Mouse (Mus musculus) embryo, embryonic 11.5 days (tissue): ENCODE data around the gene Cldn18.

Experiments
- DNase-seq: peaks from one replicate; pipeline ENCODE4 v3.0.0-alpha.2; 2012; ENCODE audit warnings: low read depth, low spot score

Cldn18 gene

DNA sequence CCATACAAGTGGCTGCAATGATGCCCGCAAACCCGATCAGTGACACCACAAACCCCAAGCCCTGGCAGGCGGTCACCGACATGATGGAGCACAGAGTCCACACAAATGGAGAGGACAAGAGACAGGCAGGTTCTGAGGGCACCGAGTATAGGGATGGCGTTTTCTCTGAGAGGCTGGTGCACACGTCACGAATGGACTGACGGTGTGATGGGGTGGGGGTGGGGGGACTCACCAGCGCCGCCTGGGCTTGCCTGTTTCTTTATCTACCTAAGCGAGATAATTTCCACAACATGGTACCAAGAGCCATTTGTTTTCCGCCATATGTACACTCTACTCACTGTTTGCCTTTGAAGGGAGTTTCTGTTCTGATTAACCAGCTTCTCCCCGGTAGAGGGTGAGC is at the start of gene Cldn18:
Gene Cldn18 (minus strand): TSS at position 134 of the 400 bp plus-strand sequence.
- DNase-seq: no peak

DNA sequence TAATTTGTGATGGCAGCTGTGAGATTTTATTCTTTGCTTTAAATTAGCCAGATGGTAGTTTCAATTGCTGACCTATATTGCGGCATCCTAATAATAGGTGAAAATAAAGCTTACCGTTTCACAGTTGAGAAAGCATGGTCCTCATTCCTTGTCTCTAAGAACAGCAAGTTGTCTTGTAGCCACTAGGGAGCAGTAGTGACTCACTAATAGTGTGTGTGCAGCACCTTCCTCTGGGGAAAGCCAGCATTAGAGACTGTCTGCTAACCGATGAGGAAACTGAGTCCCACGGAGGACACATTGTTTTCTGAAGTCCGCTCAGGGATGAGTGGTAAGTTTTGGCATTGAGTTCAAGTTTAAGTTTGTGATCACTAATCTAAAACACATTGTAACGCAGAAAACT is 46.5 kb upstream of the Cldn18 start:
- peak; percentile 20 for DNase-seq

DNA sequence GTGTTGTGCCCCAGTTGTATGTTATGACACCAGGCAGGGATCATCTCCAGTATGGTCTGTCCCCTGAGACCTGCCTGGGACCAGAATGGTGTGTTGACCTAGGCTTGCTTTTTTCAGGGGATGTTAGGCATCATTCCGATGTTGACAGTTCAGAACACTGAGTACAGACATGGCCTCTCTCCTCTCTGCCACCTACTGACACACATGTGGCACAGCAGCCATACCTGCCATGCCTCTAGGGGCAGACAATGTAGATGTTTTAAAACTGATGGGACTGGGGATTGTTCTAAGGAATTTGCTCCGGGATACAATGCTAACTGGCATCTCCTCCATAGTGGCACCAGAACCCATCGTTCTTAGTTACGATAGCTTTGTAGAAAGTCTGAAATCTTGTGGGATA is 33.2 kb upstream of the Cldn18 start:
- no peak for DNase-seq

DNA sequence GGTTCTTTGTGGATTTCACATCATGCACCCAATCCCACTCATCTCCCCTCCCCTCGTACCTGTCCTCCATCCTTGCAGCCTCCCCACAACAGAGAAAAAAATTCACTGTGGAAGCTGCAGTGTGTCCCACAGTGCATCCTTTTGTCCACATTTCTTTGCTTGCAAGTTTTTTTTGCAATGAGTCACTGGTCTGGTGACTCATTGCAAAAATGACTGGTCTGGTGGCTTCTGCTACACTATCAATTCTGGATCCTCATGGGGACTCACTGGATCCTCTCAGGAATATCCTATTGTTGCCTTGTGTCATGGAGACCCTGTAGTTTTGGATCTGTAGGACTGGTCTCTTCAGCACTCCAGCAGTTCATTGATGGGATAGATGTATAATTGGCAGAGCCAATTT is 31.2 kb upstream of the Cldn18 start:
- no peak for DNase-seq

- DNase-seq: no peak
Measured at GRCm38 (mm10) chr9:99747731-99748130, 30.7 kb upstream of the Cldn18 start.

DNA sequence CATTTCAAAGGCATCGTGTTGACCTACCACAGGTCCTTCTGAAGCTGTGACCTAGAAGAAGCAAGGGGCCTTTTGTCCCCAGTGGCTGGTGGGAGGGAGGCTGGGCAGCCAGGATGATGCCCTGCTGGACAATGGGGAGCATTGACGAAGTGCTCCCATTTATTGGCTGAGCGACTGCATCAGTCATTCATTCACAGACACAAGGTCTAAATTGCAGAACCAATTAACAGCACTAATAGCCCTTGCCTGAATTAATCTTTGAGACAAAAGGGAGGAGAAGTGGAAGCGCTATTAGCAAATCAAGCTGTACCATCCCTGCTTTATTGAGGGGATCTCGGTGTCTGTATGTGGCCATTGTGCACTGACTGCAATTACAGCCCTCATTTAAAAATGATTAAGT is 27.5 kb upstream of the Cldn18 start:
- DNase-seq: no peak

- DNase-seq: peak; percentile 70
Measured at GRCm38 (mm10) chr9:99729943-99730646, 13.0 kb upstream of the Cldn18 start.

- DNase-seq: no peak
Measured at GRCm38 (mm10) chr9:99727819-99728218, 10.8 kb upstream of the Cldn18 start.

- DNase-seq: no peak
Measured at GRCm38 (mm10) chr9:99725278-99725677, 8.2 kb upstream of the Cldn18 start.

DNA sequence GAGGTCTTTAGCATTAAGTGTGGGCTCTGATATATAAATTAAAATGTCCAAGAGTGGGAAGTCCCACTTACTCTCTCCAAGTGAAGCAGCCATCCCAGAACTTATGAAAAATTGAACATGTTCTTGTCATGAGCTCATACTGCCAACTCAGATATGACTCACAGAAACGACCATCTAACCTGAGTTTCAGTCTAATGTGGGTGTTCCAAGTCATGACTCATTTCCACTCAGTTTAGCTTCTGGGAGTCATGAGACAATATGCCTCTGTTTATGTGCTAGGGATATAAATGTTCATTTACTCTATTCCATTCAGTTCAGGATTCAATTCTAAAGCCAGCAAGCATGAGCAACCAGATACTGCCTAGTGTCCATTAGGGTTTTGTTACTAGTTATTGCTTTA is 2.9 kb upstream of the Cldn18 start:
- DNase-seq: no peak

DNA sequence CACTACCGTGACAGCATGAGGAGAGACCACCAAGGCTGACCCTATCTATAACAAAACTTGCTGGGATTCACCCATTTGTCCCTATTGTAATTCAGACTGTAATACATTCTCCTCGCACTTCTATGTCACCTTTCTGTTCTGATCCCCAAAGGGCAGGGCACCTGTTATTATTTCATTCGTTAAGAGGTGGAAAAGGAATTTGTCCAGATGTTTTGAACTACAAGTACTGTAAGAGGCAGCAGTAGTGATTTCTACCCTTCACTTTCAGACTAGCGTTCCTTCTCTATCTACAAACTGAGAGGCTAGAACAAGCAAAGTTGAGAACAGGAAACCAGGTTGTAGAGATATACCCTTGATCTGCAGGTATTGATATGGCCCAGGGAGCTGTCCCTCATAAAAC is 6.8 kb downstream of the Cldn18 start:
- DNase-seq: no peak

DNA sequence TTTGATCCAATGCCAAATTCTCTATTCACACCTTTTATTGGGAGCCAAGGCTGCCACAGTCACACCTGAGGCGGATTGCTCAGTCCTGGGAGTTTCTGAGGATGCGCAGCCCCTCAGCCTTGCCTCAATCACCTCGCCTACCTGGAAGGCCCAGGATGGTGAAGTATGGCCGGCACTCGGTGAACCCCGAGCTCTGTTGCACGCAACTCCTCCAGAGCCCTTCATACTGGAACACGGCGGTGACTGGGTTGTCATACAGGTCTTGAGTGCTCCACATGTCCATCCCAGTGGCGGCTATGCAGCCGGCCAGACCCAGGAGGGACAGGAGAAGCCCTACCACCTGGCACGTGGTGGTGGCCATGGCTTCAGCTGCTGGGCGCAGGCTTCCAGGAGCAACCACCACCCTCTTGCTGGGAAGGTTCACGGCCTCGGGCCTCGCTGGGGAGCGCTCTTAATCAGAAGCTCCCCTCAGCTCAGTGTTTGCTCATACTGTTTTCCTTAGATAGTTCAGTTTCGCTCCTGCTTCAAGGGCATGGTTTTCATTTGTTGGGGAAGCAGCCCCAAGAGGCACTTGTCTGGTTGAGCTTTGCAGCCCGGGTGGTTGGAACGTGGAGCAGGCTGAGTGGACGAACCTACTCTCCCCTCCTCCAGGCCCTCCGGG is 7.3 kb downstream of the Cldn18 start:
- DNase-seq: no peak

DNA sequence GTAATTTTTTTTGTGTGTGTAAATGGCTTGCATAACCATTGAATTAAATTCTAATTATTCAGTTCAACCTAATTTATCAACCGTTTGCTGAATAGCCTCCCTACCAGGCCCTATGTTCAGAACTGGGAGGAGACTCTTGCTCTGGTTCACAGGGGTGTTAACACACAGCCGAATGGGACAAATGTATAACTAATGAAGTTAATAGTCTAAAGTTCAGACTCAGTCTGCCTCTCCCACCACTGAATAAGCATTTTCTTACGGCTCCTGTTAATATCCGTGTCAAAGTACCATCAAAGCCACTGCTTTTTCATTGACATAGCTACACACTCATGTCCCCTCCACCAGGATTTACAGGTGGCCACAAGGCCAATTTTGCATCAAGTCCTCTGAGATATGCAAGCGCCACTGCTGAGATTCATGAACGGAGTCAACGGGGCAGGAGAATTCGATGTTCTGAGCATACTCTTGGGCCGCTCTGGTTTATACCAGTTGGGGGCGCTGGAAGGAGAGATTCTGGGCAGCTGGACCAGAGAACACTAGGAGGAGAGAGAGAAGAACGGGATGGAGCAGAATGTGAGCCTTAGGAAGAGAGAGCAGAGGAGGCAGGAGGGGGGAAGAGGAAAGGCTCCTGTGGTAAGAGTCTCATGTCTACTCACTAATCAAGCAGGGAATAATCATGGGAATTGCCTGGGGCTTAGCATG is 9.5 kb downstream of the Cldn18 start:
- no peak for DNase-seq

DNA sequence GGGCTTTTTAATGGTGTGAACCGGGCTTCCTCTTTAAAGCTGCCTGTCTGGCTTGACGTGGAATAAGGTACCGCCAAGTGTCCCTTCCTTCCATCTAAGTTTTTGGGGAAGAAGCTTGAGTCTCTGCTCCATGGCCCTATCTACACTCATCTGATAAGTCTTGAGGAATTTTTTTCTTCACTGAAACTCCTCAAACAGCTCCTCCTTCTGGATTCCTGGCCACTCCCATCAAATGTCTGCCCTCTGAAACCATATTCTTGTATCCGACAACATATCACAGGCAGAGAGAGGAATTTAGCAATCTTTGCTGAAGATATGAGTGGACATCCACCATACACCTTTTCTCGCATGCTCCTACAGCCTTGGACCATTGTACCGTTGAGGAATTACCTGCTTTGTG is 10.8 kb downstream of the Cldn18 start:
- no peak for DNase-seq

DNA sequence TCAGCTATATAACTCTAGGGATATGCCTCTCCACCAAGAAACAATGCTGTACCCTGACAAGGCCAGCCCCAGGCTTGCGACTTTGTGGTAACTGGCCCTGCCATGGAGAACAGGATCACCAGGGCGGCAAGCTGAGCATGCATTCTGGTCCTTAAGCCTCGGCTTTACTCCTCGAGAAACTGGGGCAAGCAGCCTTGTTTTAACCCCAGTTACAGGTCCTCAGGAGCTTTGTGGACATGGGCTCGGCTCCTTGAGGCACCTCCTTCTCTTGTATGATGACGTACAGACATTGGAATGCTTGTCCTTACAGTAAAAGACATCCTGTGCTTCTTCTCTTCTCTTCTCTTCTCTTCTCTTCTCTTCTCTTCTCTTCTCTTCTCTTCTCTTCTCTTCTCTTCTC is 13.4 kb downstream of the Cldn18 start:
- no peak for DNase-seq

DNA sequence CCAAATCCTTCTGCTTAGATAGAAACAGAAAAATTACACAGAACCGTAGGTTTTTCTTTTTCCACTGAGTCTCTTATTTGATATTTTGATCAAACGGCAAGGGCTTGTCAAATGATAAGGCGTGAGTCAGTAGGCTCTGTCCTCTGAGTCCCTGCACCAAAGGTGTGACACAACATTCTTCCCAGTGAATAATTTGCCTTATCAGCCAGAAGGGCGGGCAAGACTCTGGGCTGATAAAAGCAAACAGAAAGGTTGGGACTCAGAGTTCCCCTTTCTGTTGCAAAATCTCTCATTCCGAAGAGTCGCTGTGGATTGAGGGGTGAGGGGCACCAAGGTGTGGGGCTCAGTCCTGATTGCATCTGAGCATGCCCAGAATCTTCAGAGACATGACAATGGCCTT is 14.9 kb downstream of the Cldn18 start:
- no peak for DNase-seq

- DNase-seq: no peak
Measured at GRCm38 (mm10) chr9:99701187-99701586, 15.9 kb downstream of the Cldn18 start.

GRCm38 (mm10) chr9:99699752-99700389 is 17.2 kb downstream of the Cldn18 start:
- no peak for DNase-seq

DNA sequence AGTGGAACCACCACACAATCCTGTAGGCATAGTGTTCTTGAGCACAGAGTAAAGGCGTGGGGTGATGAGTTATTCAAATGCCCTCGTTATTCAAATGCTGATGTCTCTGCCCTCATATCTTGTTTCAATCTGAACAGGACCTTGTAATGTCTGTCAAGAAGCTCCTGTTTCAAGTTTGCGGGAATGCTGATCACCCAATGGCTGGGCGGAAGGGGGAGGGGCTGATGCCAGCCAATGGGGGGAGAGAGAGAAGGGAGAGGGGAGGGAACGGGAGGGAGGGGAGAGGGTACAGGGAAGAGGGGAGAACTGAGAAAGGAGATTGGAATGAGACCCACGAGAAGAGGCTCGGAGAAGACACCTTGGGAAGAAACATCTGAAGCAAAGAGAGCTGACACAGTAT is 22.1 kb downstream of the Cldn18 start:
- DNase-seq: no peak

DNA sequence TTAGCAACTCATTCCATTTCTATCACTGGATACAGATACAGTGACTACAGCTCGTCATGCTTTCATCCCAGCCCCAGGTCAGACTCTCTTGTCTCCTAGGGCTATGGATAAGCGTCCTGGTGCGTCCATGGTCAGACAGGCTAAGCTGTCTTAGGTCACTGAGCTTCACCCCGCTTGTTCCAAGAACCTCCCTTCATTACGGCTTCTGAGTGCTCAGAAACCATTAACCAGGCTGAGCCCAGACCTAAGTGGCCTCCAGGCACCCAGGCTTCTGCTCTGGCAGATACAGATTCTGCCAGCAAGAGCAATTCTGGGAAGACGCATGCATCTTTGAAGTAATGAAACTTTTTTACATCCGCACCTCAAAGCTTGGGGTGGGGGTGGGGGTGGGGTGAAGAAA is 26.7 kb downstream of the Cldn18 start:
- no peak for DNase-seq

- no peak for DNase-seq
Measured at GRCm38 (mm10) chr9:99689796-99690195, 27.3 kb downstream of the Cldn18 start.

DNA sequence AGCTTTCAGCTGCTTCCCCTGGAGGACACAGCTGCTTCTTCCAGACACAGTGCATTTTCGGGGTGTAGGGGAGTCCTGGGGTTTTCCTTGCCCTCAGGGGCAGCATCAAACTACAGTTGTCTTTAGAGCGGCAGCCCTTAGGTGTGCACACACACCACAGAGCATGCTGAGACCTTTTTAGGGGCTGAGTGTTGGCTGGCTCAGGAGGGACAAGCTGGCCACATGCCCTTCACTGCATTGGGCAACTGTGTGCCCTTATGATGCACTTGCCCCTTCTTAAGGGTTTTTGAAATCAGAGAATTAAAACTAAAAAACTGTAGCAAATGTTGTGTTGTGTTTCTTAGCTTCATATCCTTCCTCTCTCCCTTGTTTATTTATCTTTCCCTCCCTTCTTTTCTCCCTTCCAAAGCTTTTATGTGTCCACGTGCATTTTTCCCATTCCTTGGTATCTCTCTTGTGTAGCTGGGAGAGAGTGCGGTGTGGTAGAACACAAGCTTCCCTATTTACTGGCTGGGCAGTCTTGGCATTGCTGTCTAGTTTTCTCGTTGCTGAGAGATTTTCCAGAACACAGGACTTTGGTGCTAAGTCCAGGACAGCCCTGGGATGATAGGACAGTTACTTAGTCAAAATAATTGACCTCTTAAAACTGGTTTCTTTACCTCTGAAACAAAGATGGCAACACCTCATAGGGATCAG is 31.4 kb downstream of the Cldn18 start:
- no peak for DNase-seq
